Mouse (Mus musculus) v-Abl transformed pro-B cells (cell line): ENCODE data around the gene Fndc4.

Experiments
- in situ Hi-C, 2 experiments: fragments of 400-800 bp; cut with MboI; formaldehyde crosslinking; loops; one replicate each; pipeline ENCODE4 v1.15.1; 2025; ENCODE audit not compliant: unreplicated experiment in 2 of 2

The Fndc4 gene

GRCm38 (mm10) chr5:31295606-31296141, at the start of gene Fndc4:
Gene Fndc4, minus strand, starts transcription at chr5:31296080.
- in situ Hi-C loops, result loop anchor here in 1 of 2 experiments (5.0 kb wide), 1 partner anchor 93 kb away; the partner anchor contains the start of gene Zfp513

DNA sequence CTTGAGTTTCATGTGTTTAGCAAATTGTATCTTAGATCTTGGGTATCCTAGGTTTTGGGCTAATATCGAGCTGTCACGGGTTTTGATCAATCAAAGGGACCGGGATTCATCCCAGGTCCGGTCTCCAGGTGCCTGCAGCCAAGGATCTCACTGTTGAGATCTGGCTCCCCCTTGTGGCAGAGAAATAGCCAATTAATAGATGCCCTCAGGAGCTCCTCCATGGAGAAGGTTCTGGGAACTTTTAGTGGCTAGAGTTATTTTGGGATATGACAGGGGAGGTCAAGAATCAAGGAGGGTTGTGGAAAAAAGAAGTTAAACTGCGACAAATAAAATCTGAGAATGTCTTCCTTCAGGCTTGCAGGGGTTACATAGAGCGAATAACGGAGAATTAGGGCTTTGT, 32.4 kb upstream of the Fndc4 start:
- in situ Hi-C loops, result loop anchor here (5.0 kb wide), 2 partner anchors 136 to 141 kb away; partner anchors contain the start of genes Eif2b4 (in 1 of the 2) and Snx17 (in 1 of the 2)

DNA sequence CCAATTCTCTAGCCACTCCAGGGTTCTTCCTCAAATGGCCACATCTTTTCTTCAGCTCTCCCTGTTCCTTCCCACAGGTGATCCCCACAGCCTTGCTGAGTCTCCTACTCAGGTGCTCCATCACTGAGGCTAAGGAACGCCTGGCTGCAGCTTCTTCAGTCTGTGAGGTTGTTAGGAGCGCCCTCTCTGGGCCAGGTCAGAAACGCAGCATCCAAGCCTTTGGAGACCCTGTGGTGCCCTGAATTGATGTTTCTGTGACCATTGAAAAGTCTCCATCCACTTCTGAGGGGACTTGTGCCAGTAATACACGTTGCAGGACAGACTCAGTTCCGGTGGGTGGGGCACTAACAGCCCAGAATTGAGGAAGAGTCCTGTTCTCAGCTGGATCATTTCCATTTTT, 31.0 kb upstream of the Fndc4 start:
- in situ Hi-C loops, result loop anchor here (5.0 kb wide), 2 partner anchors 135 to 140 kb away; partner anchors contain the start of genes Eif2b4 (in 1 of the 2) and Snx17 (in 1 of the 2)

GRCm38 (mm10) chr5:31324085-31324484, 28.2 kb upstream of the Fndc4 start:
- in situ Hi-C loops, result no loop called here

GRCm38 (mm10) chr5:31322776-31323175, 26.9 kb upstream of the Fndc4 start:
- in situ Hi-C loops, result no loop called here

DNA sequence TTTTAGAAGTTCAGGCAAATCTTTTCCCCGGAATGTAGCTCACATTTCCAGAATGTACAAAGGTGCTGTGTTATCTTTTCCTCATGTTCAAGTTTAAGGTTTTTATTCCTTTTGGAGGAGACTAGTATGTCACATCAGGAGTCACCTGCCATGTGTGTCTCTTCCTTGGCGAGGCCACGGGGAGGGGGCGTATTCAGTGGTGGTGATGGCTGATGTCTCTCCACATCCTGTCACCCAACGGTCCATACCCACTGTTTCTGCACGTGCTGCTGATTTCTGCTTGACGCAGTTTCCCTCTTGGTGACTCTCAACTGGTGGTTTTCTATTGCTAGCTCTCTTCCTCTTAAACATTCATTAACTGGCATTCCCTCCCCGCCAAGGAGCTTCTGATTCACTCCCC, 16.9 kb upstream of the Fndc4 start:
- in situ Hi-C loops, result no loop called here

DNA sequence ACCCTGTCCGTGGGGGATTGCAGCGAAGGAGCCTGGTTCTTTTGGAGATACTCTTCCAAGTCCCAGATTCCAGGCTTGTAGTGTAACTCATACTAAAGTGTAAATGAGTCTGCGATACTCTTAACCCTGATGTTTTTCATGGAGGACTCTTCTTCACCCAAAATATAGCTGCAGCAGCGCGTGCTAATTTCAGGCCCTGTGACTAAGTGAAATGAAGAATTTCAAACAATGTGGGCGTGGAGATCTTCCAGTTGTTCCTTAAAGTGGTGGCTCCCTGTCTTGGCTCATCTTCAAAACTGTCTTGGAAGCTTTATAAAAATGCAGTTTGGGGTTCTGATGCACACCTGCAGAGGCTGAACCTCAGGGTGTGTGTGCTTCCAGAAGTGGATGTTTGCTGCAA, 7.2 kb upstream of the Fndc4 start:
- in situ Hi-C loops, result no loop called here

GRCm38 (mm10) chr5:31301866-31302265, 6.0 kb upstream of the Fndc4 start:
- in situ Hi-C loops, result no loop called here

DNA sequence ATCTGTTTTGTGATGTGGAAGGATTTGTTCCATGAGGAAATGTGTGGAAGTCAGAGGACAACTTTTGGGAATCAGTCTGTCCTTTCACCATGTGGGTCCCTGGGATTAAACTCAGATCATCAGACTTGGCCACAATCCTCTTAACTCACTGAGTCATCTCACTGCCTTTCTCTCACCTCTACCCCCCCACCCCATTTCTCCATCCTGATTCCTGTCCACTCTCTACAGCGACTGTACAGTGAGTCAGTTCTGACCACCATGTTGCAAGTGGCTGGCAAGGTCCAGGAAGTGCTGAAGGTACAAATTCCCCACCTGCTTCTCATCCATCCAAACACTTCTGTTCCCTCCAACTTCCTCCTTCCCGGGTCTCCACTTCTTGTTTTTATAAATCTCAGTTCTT, 2.6 kb upstream of the Fndc4 start:
- in situ Hi-C loops, result loop anchor here in 1 of 2 experiments (5.0 kb wide), 1 partner anchor 96 kb away; the partner anchor contains the start of gene Zfp513

- in situ Hi-C loops, result loop anchor here in 1 of 2 experiments (5.0 kb wide), 1 partner anchor 96 kb away; the partner anchor contains the start of gene Zfp513
Observed at GRCm38 (mm10) chr5:31297981-31298380, 2.1 kb upstream of the Fndc4 start.

- in situ Hi-C loops, result loop anchor here in 1 of 2 experiments (5.0 kb wide), 1 partner anchor 95 kb away; the partner anchor contains the start of gene Zfp513
Observed at GRCm38 (mm10) chr5:31297047-31297757, 1.3 kb upstream of the Fndc4 start, which contains the start of gene Gckr. Gene Gckr, plus strand, starts transcription at chr5:31297443.

DNA sequence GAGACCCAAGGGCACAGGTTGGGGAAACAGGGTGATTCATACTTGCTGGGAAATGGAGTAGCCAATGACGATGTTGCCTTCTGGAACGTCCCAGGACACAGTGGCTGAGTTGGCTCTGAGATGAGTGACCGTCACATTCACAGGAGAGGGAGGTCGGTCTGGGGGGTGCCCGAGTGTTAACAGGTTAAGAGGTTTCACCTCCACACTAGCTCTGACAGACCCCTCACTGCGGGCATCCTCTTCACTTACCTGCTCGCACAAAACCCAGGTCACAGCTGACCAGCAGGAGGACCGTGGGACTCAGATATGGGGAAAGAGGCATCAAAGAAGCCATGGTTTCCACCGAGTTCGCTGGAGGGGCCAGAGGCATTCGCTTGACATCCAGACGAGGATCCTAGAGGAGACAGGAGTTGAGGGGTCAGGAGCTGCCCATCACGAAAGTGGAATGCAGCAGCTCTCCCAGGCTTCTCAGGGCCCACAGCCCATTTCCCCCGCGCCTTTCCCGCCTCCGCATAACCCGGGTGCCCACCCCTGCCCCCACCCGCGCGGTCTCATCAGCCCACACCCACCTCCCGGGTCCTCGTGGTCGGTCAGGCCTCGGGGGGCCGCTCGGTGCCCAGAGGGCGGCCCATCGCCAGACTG, 795 bp downstream of the Fndc4 start:
- in situ Hi-C loops, result loop anchor here in 1 of 2 experiments (5.0 kb wide), 1 partner anchor 93 kb away; the partner anchor contains the start of gene Zfp513

DNA sequence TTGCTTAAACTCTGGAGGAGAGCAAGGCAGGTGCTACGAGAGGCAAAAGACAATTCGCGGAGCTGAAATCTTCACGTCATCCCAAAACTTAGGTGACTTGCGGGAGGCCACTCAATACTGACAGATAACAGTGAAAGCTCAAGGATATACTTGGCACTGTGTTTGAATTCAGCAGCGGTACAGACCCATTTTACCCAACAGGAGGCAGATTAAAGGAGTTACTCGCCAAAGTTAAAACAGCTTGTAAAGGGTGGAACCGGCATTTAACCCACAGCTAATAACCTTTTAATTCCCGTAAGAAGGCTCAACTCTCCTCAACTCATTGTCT, 4.6 kb downstream of the Fndc4 start:
- in situ Hi-C loops, result no loop called here

- in situ Hi-C loops, result no loop called here
Observed at GRCm38 (mm10) chr5:31290521-31291360, 5.1 kb downstream of the Fndc4 start, which contains the start of gene Ift172. Gene Ift172, minus strand, starts transcription at chr5:31291116.

- in situ Hi-C loops, result loop anchor here in 1 of 2 experiments (5.0 kb wide), 1 partner anchor 47 kb away; the partner anchor contains the start of genes Gm9970 and Nrbp1
Observed at GRCm38 (mm10) chr5:31289626-31290230, 6.2 kb downstream of the Fndc4 start.

- in situ Hi-C loops, result loop anchor here in 1 of 2 experiments (5.0 kb wide), 1 partner anchor 46 kb away; the partner anchor contains the start of genes Gm9970 and Nrbp1
Observed at GRCm38 (mm10) chr5:31288655-31289054, 7.2 kb downstream of the Fndc4 start.

- in situ Hi-C loops, result loop anchor here in 1 of 2 experiments (5.0 kb wide), 1 partner anchor 46 kb away; the partner anchor contains the start of genes Gm9970 and Nrbp1
Observed at GRCm38 (mm10) chr5:31288225-31288624, 7.7 kb downstream of the Fndc4 start.

- in situ Hi-C loops, result no loop called here
Observed at GRCm38 (mm10) chr5:31279245-31279988, 16.5 kb downstream of the Fndc4 start.

DNA sequence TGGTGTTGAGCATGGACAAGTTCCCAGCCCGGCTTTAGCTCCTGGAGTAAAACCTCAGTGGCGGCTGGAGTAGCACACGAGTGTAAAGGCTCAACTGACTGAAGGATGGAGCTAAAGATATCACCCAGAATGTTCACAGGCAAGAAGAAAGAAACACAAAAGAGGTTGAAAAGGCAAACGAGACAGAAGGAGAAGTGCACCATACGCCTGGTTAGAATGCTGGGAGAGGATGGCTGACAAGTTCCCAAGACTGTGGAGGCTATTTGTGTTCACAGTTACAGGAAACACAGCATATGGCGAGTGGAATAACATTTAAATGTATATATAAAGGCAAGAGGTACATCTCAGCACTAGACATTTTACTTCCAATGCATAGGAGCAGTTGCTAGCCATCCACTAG, 22.9 kb downstream of the Fndc4 start:
- in situ Hi-C loops, result no loop called here
